Mouse (Mus musculus): ENCODE results near the gene Ctbp2.
A peak's percentile ranks its signal among the peaks of the same experiment; 100 is the strongest.

Gene Ctbp2

GRCm38 (mm10) chr7:133101070-133101469 lies 23.1 kb downstream of the Ctbp2 start:
- TF ChIP-seq GATA4 (IDR thresholded peaks at IDR 0.05; ENCODE audit: insufficient replicate concordance, low read length) = no peak

DNA sequence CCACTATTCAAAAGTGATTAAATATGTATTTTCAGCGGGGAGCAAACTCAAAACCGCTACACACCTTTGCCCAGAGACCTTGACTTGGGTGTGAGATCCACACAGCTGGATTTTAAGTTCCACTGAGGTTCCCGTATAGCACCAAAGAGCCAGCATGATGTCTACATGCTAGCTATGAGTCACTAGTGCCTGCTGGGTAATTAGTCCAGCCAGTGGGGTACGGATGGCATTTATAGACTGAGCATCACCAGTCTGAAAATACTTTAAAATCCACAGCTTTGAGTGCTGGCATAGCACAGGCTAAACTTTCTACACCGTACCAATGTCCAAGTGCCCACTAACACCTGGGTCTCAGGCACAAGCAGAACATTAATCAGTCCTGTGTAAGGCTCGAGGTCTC lies 24.0 kb downstream of the Ctbp2 start:
- TF ChIP-seq GATA4 (IDR thresholded peaks at IDR 0.05; ENCODE audit: insufficient replicate concordance, low read length) = no peak

- peak; percentile 56; the same call in 1 of the 2 replicates for TF ChIP-seq GATA4 (IDR thresholded peaks at IDR 0.05; ENCODE audit: insufficient replicate concordance, low read length)
These were observed 24.9 kb downstream of the Ctbp2 start for GRCm38 (mm10) chr7:133099266-133099665.

DNA sequence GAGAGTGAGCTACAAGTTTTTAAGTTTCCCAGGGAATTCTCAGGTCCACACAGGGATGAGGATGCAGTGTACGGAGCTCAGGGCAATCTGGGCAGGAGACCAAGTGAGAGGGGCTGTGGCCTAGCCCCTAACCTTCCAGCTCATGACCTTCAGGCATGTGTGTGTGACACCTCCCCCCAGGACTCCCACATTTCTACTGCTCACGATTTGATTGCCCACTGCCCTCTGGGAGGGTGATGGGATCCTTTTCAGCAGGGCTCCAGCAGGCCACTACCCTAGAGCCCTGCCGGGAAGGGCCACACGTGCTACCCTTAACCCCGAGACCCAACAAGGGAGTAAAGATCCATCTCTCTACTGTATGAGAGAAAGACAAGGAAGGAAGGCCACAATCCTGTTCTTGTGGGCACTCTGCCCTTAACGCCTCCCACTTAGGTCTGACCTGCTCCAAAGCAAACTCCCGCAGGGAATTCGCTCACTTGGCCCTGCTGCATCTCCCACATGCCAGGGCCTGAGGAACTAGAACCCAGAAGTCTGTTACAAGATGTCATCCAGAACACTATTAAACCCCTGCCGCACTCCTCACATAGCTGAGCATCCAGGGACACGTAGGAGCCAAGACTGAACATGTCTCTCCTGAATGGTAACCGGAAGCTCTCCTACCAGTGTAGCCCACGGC lies 25.9 kb downstream of the Ctbp2 start:
- no peak for TF ChIP-seq GATA4 (IDR thresholded peaks at IDR 0.05; ENCODE audit: insufficient replicate concordance, low read length)

DNA sequence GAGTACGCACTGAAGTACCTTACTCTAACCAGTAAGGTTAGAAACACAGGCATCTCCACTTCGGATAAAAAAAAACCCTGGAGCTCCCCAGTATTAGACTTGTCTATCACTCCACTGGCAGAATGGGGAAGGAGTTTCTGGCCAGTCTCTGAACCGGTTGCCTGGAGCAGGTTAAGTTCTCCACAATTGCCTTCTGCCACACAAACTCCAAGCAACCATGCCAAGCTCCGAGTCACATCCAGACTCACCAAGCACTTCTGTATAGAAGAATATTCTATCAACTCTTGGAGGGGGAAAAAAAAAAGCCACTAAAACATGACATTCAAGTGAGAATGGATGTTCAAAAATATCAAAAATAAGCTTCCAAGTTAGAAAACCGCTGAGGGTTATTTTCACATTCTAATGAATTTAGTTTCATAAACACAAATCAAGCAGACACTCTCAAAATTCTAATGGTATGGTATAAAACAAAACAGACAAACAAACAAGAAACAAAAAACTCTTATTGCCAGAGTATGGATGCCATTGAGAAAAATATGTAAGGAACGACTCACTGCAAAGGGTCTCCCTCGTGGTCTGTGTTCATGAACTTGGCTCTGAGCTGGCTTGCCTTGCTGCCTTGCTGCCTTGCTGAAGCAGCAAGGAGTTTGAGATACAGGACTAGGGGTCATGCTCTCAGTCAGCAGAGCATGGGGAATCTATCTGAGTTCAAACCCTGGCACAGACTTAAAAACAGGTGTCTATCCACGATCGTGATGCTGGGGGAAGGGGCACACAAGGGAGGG lies 29.3 kb downstream of the Ctbp2 start:
- no peak for TF ChIP-seq GATA4 (IDR thresholded peaks at IDR 0.05; ENCODE audit: insufficient replicate concordance, low read length)

DNA sequence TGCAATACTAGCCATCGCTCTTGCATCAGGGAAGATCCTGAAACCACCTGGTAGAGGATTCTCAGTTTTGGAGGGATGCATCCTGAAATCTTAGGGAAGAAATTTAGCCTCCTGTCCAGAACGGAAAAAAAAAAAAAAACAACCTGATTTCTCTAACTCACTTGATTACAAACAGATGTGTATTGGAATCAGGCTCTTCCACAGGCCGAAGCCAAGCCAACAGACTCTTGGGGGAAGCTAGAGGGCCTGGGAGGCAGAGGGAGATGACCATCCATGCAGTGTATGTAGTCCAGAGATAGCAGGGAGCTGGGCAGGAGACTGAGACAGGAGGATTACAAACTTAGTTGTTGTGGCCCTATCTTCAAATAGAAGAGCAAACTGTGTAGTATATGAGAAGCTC lies 30.0 kb downstream of the Ctbp2 start:
- TF ChIP-seq GATA4 (IDR thresholded peaks at IDR 0.05; ENCODE audit: insufficient replicate concordance, low read length) = no peak

DNA sequence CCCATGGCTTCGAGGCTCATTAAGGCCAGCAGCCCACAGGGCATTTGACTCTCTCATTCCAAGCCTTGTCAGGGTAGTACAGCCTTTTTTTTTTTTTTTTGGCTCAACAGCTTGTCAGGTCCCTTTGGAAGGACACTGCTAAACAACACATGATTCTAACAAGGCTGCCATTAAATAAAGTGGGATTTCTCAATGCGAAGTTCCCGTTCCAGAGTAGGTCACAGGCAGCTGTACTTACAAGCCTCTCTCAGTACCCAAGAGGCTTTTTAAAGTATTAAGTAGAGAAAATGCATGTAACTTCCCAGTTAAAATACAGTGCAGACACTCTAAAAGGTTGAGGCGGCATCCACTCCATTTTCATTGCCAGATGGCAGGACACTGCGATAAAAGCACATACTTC lies 30.4 kb downstream of the Ctbp2 start:
- no peak for TF ChIP-seq GATA4 (IDR thresholded peaks at IDR 0.05; ENCODE audit: insufficient replicate concordance, low read length)

GRCm38 (mm10) chr7:133090641-133091040 lies 33.5 kb downstream of the Ctbp2 start:
- no peak for TF ChIP-seq GATA4 (IDR thresholded peaks at IDR 0.05; ENCODE audit: insufficient replicate concordance, low read length)

DNA sequence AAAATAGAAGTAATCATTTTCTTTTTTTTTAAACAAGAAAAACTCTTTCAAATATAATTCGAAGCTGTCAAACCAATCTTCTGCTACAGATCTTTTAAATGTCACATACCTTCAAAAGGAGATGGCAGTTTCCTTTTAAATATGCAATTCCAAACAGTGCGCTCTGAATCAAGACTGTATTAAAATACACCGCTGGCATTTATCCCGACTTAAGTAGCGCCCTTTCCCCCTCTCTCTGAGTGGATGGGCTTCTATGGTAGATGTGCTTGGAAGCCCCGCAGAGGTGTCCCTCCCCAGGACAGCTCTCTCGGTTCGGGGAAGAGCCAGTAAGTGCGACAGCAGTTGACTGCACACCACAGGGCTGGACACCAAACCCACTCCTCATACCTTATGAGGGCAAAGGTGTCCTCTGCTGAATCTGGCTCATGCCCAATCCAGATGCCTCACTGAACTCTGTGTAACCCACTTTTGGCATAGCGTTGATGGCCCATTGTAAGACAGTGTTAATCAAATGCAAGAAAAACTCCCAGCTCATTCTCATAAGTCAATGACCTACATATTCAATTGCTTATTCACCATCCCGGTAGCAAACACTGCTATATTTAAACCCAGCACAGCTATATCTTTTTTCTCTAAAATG lies 34.4 kb downstream of the Ctbp2 start:
- no peak for TF ChIP-seq GATA4 (IDR thresholded peaks at IDR 0.05; ENCODE audit: insufficient replicate concordance, low read length)

GRCm38 (mm10) chr7:133088830-133089261 lies 35.3 kb downstream of the Ctbp2 start:
- TF ChIP-seq GATA4 (IDR thresholded peaks at IDR 0.05; ENCODE audit: insufficient replicate concordance, low read length) = no peak

DNA sequence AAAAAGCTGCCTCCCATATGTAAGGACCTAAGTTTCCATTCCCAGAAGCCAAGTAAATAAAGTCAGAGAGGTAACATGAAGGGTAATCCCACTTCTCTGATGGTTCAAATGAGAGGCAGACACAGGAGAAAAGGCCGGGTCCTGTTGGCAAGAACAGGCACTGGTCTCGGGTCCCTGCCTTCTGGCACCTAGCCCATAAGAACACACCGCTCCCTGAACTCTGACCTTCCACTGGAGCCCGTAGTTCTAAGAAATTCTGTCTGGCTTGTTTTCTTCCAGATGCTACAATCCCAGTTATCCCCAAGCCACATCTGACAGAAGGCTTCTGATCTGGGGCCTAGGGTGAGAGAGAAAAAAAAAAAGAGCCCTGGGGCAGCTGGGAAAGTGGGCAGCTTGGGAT lies 35.7 kb downstream of the Ctbp2 start:
- no peak for TF ChIP-seq GATA4 (IDR thresholded peaks at IDR 0.05; ENCODE audit: insufficient replicate concordance, low read length)

GRCm38 (mm10) chr7:133085408-133085807 lies 38.7 kb downstream of the Ctbp2 start:
- TF ChIP-seq GATA4 (IDR thresholded peaks at IDR 0.05; ENCODE audit: insufficient replicate concordance, low read length) = no peak

GRCm38 (mm10) chr7:133083936-133084614 lies 40.1 kb downstream of the Ctbp2 start:
- TF ChIP-seq GATA4 (IDR thresholded peaks at IDR 0.05; ENCODE audit: insufficient replicate concordance, low read length) = peak; percentile 79; the same call in 1 of the 2 replicates

- TF ChIP-seq GATA4 (IDR thresholded peaks at IDR 0.05; ENCODE audit: insufficient replicate concordance, low read length) = no peak
These were observed 45.2 kb downstream of the Ctbp2 start for GRCm38 (mm10) chr7:133078929-133079328.

- TF ChIP-seq GATA4 (IDR thresholded peaks at IDR 0.05; ENCODE audit: insufficient replicate concordance, low read length) = no peak
These were observed 49.6 kb downstream of the Ctbp2 start for GRCm38 (mm10) chr7:133074462-133075133.

All from liver, adult (tissue).